Mouse (Mus musculus) heart, adult 9 months (tissue): Measurements from ENCODE around the gene Phkg1.

ENCODE experiments used
- DNase-seq, 2 experiments: peaks; one replicate each; pipeline ENCODE4 v3.0.0; 2022; ENCODE audit warnings: low spot score in 2 of 2

Gene Phkg1

GRCm38 (mm10) chr5:129844848-129845247 lies 53.5 kb downstream of the Phkg1 start:
- no peak for DNase-seq
